Mouse (Mus musculus) forebrain, embryonic 11.5 days (tissue): ENCODE measurements around the gene Nsg1. TPM values are rescaled to one million over a fixed set of nuclear protein-coding genes. Genes with fewer than 3 reads are reported as not detected.
A peak's percentile ranks its signal among the peaks of the same experiment; 100 is the strongest.

Experiments used
- ATAC-seq: fragments of 200-750 bp; cut with Nextera tagmentation; replicated peaks from 2 replicates; pipeline ENCODE4 v1.8.0; 2017; ENCODE audit warnings: moderate TSS enrichment; ENCODE audit not compliant: low FRiP score
- DNase-seq: peaks from one replicate; pipeline ENCODE4 v3.0.0-alpha.2; 2017; ENCODE audit warnings: low spot score
- H3K27ac ChIP-seq: fragments of 300-500 bp; sonication (generic); 2 replicates; pipeline ENCODE4 v1.5.1; 2014; ENCODE audit warnings: low read depth, low read length
- H3K27me3 ChIP-seq: fragments of 300-500 bp; sonication (generic); 2 replicates; pipeline ENCODE4 v1.6.1; 2014; ENCODE audit warnings: mild to moderate bottlenecking, low read length, mixed read lengths; ENCODE audit not compliant: control insufficient read depth, insufficient read depth
- H3K36me3 ChIP-seq: fragments of 300-500 bp; sonication (generic); 2 replicates; pipeline ENCODE4 v1.6.1; 2014; ENCODE audit warnings: mild to moderate bottlenecking, low read length, moderate library complexity, mixed read lengths; ENCODE audit not compliant: control insufficient read depth, insufficient read depth
- H3K4me1 ChIP-seq: fragments of 300-500 bp; sonication (generic); replicated peaks from 2 replicates; pipeline ENCODE4 v1.6.1; 2014; ENCODE audit warnings: low read length, mixed read lengths; ENCODE audit not compliant: control insufficient read depth, insufficient read depth
- H3K4me2 ChIP-seq: fragments of 300-500 bp; sonication (generic); 2 replicates; pipeline ENCODE4 v1.6.1; 2014; ENCODE audit warnings: low read depth, mild to moderate bottlenecking, low read length, moderate library complexity, mixed read lengths; ENCODE audit not compliant: severe bottlenecking
- H3K4me3 ChIP-seq: fragments of 300-500 bp; sonication (generic); 2 replicates; pipeline ENCODE4 v1.5.1; 2014; ENCODE audit warnings: low read depth, low read length
- H3K9ac ChIP-seq: fragments of 300-500 bp; sonication (generic); 2 replicates; pipeline ENCODE4 v1.6.1; 2014; ENCODE audit warnings: low read length
- H3K9me3 ChIP-seq: fragments of 300-500 bp; sonication (generic); 2 replicates; pipeline ENCODE4 v1.6.1; 2016; ENCODE audit warnings: low read length, mixed read lengths; ENCODE audit not compliant: control insufficient read depth
- WGBS: fragments of 180-500 bp; shearing (Covaris S2); extraction: QIAGEN DNeasy Blood & Tissue Kit; methylation state at CpG from one replicate; pipeline ENCODE4 v1.1.7; 2014; 5-methylcytosine and 5-hydroxymethylcytosine counted together
- polyA plus RNA-seq: library from polyadenylated mRNA; unstranded; fragments of >200 nt; fragmentation: Nextera tagmentation; extraction: Ambion mirVana; gene quantifications from 2 replicates; pipeline ENCODE4 v1.2.1, GENCODE M21; 2014

Nsg1 gene
- polyA plus RNA-seq, 1 experiment from 2014 or later = 54.3 TPM

DNA sequence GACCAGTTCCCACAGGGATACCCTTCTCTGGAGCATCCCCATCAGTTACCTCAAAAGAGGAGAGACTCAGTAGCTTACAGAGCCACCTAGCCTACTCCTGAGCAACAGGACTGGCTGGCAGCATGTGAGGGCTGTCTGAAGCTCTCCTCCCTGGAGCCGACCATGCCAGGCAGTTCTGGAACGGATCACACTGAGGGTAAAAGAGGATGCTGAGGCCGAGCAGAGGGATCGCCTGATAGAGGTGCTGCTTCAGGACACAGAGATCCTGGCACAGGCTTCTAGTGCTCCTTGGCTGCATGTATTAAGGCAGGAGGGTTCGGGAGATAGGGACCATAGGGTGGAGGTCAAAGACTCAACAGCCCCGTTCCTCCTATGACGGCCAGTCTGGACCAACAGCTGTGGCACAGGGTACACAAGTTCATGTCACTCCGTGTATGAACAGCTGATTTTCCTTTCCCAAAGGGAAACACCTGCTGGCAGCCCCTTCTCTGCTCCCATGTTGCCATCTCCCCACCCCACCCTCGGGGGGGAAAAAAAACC lies 2.2 kb downstream of the Nsg1 start:
- DNase-seq (no peak), ATAC-seq (no peak)
- peak overlapping the region; percentile 86 for H3K4me3 ChIP-seq
- peak overlapping the region; percentile 70 for H3K4me2 ChIP-seq
- H3K36me3 ChIP-seq = peaks cover 35% of the 10 kb centered on the region
- peaks cover 3% of the 10 kb centered on the region; the same call in 1 of the 2 replicates for H3K4me1 ChIP-seq
- H3K27me3 ChIP-seq = 0 out of 2 replicates have a peak, but pooled peaks cover 4% of the 10 kb centered on the region
- no peak overlapping the region for H3K27ac ChIP-seq
- WGBS = 80% methylated on average over 9 of the region's 9 CpGs
- H3K9me3 ChIP-seq = no peaks in the 10 kb centered on the region
- H3K9ac ChIP-seq = peak overlapping the region; percentile 99

DNA sequence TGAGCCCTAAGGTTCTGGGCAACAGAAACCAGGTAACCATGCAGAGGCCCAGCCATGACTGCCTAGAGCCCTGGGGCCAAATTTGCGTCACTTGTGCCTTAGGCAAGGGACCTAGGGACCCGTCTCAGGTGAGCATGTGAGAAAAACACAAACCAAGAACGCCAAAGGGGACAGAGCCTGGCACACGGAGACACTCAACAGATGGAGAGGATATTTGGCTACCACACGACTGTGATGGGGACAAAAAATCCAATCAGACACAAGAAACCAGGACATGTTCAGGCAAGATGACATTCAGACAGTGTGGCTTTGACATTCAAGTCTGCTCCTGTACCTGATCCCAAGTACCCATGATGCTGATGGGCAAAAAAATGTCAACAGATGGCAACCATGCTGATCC lies 6.1 kb downstream of the Nsg1 start:
- Histone ChIP-seq H3K9me3 (no peaks in the 10 kb centered on the region), H3K36me3 (peaks cover 46% of the 10 kb centered on the region), H3K4me3 (no peak overlapping the region), H3K4me2 (no peak overlapping the region), H3K27ac (no peak overlapping the region), H3K9ac (no peak overlapping the region), H3K27me3 (no peaks in the 10 kb centered on the region), H3K4me1 (peaks cover 6% of the 10 kb centered on the region; the same call in 1 of the 2 replicates)
- no peak for DNase-seq
- whole genome bisulfite sequencing = 87% methylated on average over 5 of the region's 5 CpGs
- no peak for ATAC-seq

DNA sequence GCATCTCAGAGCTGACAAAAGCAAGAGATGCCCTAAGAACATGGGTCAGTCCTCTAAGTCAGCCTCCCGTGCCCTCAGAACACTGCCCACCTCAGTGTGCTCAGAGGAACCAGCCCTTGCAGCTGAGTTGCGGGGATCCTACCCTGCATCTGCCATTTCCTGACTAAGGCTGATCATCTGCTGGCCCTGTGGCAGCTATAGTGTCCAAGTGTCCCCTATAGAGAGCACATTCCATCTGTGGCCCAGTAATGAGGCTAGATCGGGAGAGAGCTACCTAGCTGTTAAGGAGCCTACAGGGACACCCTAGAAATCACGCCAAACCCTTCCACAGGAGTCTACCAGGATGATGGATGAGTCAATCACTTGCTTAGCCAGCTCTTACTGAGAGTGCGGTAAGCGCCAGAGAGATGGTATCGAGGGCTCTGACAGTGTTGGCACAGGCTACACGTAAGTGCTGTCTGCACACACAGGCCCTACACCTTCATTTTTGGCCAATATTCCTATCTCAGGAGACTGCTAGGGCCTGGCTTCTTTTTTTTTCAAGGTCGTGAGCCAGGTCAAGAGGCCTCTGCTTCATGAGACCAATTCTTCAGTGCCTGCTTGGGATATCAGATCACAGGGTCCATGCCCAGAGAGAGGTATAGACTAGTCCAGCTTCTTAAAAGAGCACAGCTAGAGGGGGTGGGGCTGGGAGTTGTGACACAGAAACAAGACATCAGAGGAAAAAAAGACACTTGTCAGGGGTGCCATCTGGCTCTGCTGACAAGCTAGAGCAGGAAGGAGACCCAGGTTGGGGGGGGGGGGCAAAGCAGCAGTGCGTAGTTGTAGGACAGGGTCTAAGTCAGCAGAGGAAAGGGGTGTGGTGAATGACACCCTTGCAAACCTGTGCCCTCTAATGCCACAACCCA lies 7.3 kb downstream of the Nsg1 start:
- no peak overlapping the region for H3K9ac ChIP-seq
- peaks cover 48% of the 10 kb centered on the region for H3K36me3 ChIP-seq
- DNase-seq (no peak), ATAC-seq (no peak)
- no peak overlapping the region for H3K4me2 ChIP-seq
- no peaks in the 10 kb centered on the region for H3K27me3 ChIP-seq
- H3K4me3 ChIP-seq = no peak overlapping the region
- WGBS = 90% methylated on average over 10 of the region's 10 CpGs
- no peaks in the 10 kb centered on the region for H3K9me3 ChIP-seq
- peaks cover 6% of the 10 kb centered on the region; the same call in 1 of the 2 replicates for H3K4me1 ChIP-seq
- H3K27ac ChIP-seq = no peak overlapping the region

GRCm38 (mm10) chr5:38151264-38151663 lies 8.4 kb downstream of the Nsg1 start:
- H3K36me3 ChIP-seq = peaks cover 38% of the 10 kb centered on the region
- no peak for ATAC-seq
- no peak overlapping the region for H3K9ac ChIP-seq
- WGBS = 65% methylated on average over 3 of the region's 3 CpGs
- peaks cover 3% of the 10 kb centered on the region; the same call in 1 of the 2 replicates for H3K4me1 ChIP-seq
- no peak overlapping the region for H3K4me2 ChIP-seq
- H3K27me3 ChIP-seq = no peaks in the 10 kb centered on the region
- H3K27ac ChIP-seq = no peak overlapping the region
- no peaks in the 10 kb centered on the region for H3K9me3 ChIP-seq
- H3K4me3 ChIP-seq = no peak overlapping the region
- no peak for DNase-seq

- Histone ChIP-seq H3K4me3 (no peak overlapping the region), H3K4me1 (no peaks in the 10 kb centered on the region), H3K27me3 (no peaks in the 10 kb centered on the region), H3K36me3 (peaks cover 13% of the 10 kb centered on the region), H3K27ac (no peak overlapping the region), H3K4me2 (no peak overlapping the region), H3K9me3 (no peaks in the 10 kb centered on the region), H3K9ac (no peak overlapping the region)
- DNase-seq = no peak
- no peak for ATAC-seq
- 93% methylated on average over 6 of the region's 6 CpGs for WGBS
Observed at GRCm38 (mm10) chr5:38146524-38146923, 13.2 kb downstream of the Nsg1 start.

GRCm38 (mm10) chr5:38140893-38141292 lies 18.8 kb downstream of the Nsg1 start:
- Histone ChIP-seq H3K27me3 (no peaks in the 10 kb centered on the region), H3K4me3 (no peak overlapping the region), H3K4me2 (no peak overlapping the region), H3K9me3 (no peaks in the 10 kb centered on the region), H3K9ac (no peak overlapping the region), H3K27ac (no peak overlapping the region), H3K4me1 (no peaks in the 10 kb centered on the region), H3K36me3 (peaks cover 18% of the 10 kb centered on the region)
- no peak for ATAC-seq
- 95% methylated on average over 6 of the region's 6 CpGs for WGBS
- no peak for DNase-seq

- no peak overlapping the region for H3K4me3 ChIP-seq
- DNase-seq (no peak), ATAC-seq (no peak)
- H3K27ac ChIP-seq = no peak overlapping the region
- no peaks in the 10 kb centered on the region for H3K4me1 ChIP-seq
- no peaks in the 10 kb centered on the region for H3K27me3 ChIP-seq
- no peak overlapping the region for H3K9ac ChIP-seq
- H3K4me2 ChIP-seq = no peak overlapping the region
- H3K36me3 ChIP-seq = peaks cover 23% of the 10 kb centered on the region
- WGBS = 89% methylated on average over 9 of the region's 9 CpGs
- no peaks in the 10 kb centered on the region for H3K9me3 ChIP-seq
Observed at GRCm38 (mm10) chr5:38137163-38137562, 22.5 kb downstream of the Nsg1 start.

- ATAC-seq = no peak
- Histone ChIP-seq H3K4me3 (no peak overlapping the region), H3K27ac (no peak overlapping the region), H3K27me3 (no peaks in the 10 kb centered on the region), H3K4me2 (no peak overlapping the region), H3K9me3 (no peaks in the 10 kb centered on the region), H3K9ac (no peak overlapping the region), H3K4me1 (no peaks in the 10 kb centered on the region), H3K36me3 (peaks cover 23% of the 10 kb centered on the region)
- no peak for DNase-seq
- 95% methylated on average over 9 of the region's 9 CpGs for WGBS
Observed at GRCm38 (mm10) chr5:38136247-38136646, 23.5 kb downstream of the Nsg1 start.
